Mouse (Mus musculus) stomach, embryonic 16.5 days (tissue): ENCODE results near the gene Sh3bgrl. TPM values are rescaled to one million over a fixed set of nuclear protein-coding genes. Genes with fewer than 3 reads are reported as not detected.

Source experiments
- ATAC-seq: fragments of 200-750 bp; cut with Nextera tagmentation; 2 replicates; pipeline ENCODE4 v1.8.0; 2017; ENCODE audit warnings: moderate number of reproducible peaks, moderate TSS enrichment; ENCODE audit not compliant: insufficient read depth, low FRiP score
- H3K27ac ChIP-seq: fragments of 300-500 bp; sonication (generic); 2 replicates; pipeline ENCODE4 v1.5.1; 2014; ENCODE audit warnings: low read length
- H3K27me3 ChIP-seq: fragments of 300-500 bp; sonication (generic); 2 replicates; pipeline ENCODE4 v1.6.1; 2014; ENCODE audit warnings: low read length, control low read depth, mixed read lengths; ENCODE audit not compliant: control insufficient read depth, insufficient read depth
- H3K36me3 ChIP-seq: fragments of 300-500 bp; sonication (generic); 2 replicates; pipeline ENCODE4 v1.6.1; 2014; ENCODE audit warnings: low read length; ENCODE audit not compliant: control insufficient read depth, insufficient read depth
- H3K4me1 ChIP-seq: fragments of 300-500 bp; sonication (generic); 2 replicates; pipeline ENCODE4 v1.6.1; 2014; ENCODE audit warnings: low read length, control low read depth, mixed read lengths; ENCODE audit not compliant: control insufficient read depth, insufficient read depth
- H3K4me2 ChIP-seq: fragments of 300-500 bp; sonication (generic); 2 replicates; pipeline ENCODE4 v1.6.1; 2014; ENCODE audit warnings: low read depth, low read length, mixed read lengths
- H3K4me3 ChIP-seq: fragments of 300-500 bp; sonication (generic); replicated peaks from 2 replicates; pipeline ENCODE4 v1.5.1; 2014; ENCODE audit warnings: mild to moderate bottlenecking, low read length
- H3K9ac ChIP-seq: fragments of 300-500 bp; sonication (generic); 2 replicates; pipeline ENCODE4 v1.6.1; 2014; ENCODE audit warnings: low read length
- H3K9me3 ChIP-seq: fragments of 300-500 bp; sonication (generic); replicated peaks from 2 replicates; pipeline ENCODE4 v1.6.1; 2016; ENCODE audit warnings: low read length, control low read depth; ENCODE audit not compliant: control insufficient read depth
- WGBS: fragments of 180-500 bp; shearing (Covaris S2); extraction: QIAGEN DNeasy Blood & Tissue Kit; methylation state at CpG from one replicate; pipeline ENCODE4 v1.1.7; 2014; 5-methylcytosine and 5-hydroxymethylcytosine counted together
- polyA plus RNA-seq: library from polyadenylated mRNA; unstranded; fragments of >200 nt; fragmentation: Nextera tagmentation; extraction: Ambion mirVana; gene quantifications from 2 replicates; pipeline ENCODE4 v1.2.1, GENCODE M21; 2015

The Sh3bgrl gene
- polyA plus RNA-seq, 1 experiment from 2014 or later: 141 TPM

- 56% methylated on average over 1 of the region's 1 CpGs for WGBS
- ATAC-seq: no peak
Observed at GRCm38 (mm10) chrX:109126847-109127246, 31.7 kb downstream of the Sh3bgrl start.

GRCm38 (mm10) chrX:109127551-109128088, 32.5 kb downstream of the Sh3bgrl start:
- Histone ChIP-seq H3K27me3 (no peaks in the 10 kb centered on the region), H3K4me3 (no peak overlapping the region), H3K9ac (no peak overlapping the region), H3K36me3 (no peaks in the 10 kb centered on the region), H3K4me2 (no peak overlapping the region), H3K9me3 (no peaks in the 10 kb centered on the region), H3K4me1 (0 out of 2 replicates have a peak, but pooled peaks cover 3% of the 10 kb centered on the region), H3K27ac (peak overlapping the region; percentile 14; the same call in 1 of the 2 replicates)
- peak; percentile 37; the same call in 1 of the 2 replicates for ATAC-seq
- WGBS: 28% methylated on average over 7 of the region's 7 CpGs

More at GRCm38 (mm10) chrX:109126847-109127246, 31.7 kb downstream of the Sh3bgrl start:
- Histone ChIP-seq H3K36me3 (no peaks in the 10 kb centered on the region), H3K4me3 (no peak overlapping the region), H3K27me3 (no peaks in the 10 kb centered on the region), H3K27ac (no peak overlapping the region), H3K4me2 (no peak overlapping the region), H3K4me1 (0 out of 2 replicates have a peak, but pooled peaks cover 5% of the 10 kb centered on the region), H3K9me3 (no peaks in the 10 kb centered on the region), H3K9ac (no peak overlapping the region)

GRCm38 (mm10) chrX:109130066-109130465, 34.9 kb downstream of the Sh3bgrl start:
- 82% methylated on average over 1 of the region's 1 CpGs for WGBS
- Histone ChIP-seq H3K9ac (no peak overlapping the region), H3K4me1 (0 out of 2 replicates have a peak, but pooled peaks cover 3% of the 10 kb centered on the region), H3K4me3 (no peak overlapping the region), H3K4me2 (no peak overlapping the region), H3K9me3 (no peaks in the 10 kb centered on the region), H3K27me3 (no peaks in the 10 kb centered on the region), H3K27ac (no peak overlapping the region), H3K36me3 (no peaks in the 10 kb centered on the region)
- no peak for ATAC-seq

GRCm38 (mm10) chrX:109131834-109132233, 36.7 kb downstream of the Sh3bgrl start:
- 0 out of 2 replicates have a peak, but pooled peaks cover 3% of the 10 kb centered on the region for H3K4me1 ChIP-seq
- H3K27ac ChIP-seq: no peak overlapping the region
- H3K36me3 ChIP-seq: no peaks in the 10 kb centered on the region
- H3K27me3 ChIP-seq: no peaks in the 10 kb centered on the region
- H3K9ac ChIP-seq: no peak overlapping the region
- WGBS: 69% methylated on average over 2 of the region's 2 CpGs
- H3K9me3 ChIP-seq: no peaks in the 10 kb centered on the region
- no peak overlapping the region for H3K4me2 ChIP-seq
- H3K4me3 ChIP-seq: no peak overlapping the region
- no peak for ATAC-seq

GRCm38 (mm10) chrX:109132463-109132862, 37.3 kb downstream of the Sh3bgrl start:
- Histone ChIP-seq H3K4me2 (no peak overlapping the region), H3K4me1 (0 out of 2 replicates have a peak, but pooled peaks cover 2% of the 10 kb centered on the region), H3K4me3 (no peak overlapping the region), H3K9me3 (no peaks in the 10 kb centered on the region), H3K27me3 (no peaks in the 10 kb centered on the region), H3K27ac (no peak overlapping the region), H3K36me3 (no peaks in the 10 kb centered on the region), H3K9ac (no peak overlapping the region)
- 88% methylated on average over 1 of the region's 1 CpGs for whole genome bisulfite sequencing
- ATAC-seq: no peak

GRCm38 (mm10) chrX:109133500-109133899, 38.3 kb downstream of the Sh3bgrl start:
- Histone ChIP-seq H3K9ac (no peak overlapping the region), H3K9me3 (no peaks in the 10 kb centered on the region), H3K36me3 (no peaks in the 10 kb centered on the region), H3K27ac (no peak overlapping the region), H3K4me3 (no peak overlapping the region), H3K27me3 (no peaks in the 10 kb centered on the region), H3K4me1 (no peaks in the 10 kb centered on the region), H3K4me2 (no peak overlapping the region)
- ATAC-seq: no peak
- 59% methylated on average over 2 of the region's 2 CpGs for WGBS

GRCm38 (mm10) chrX:109136306-109136705, 41.1 kb downstream of the Sh3bgrl start:
- no peaks in the 10 kb centered on the region for H3K4me1 ChIP-seq

GRCm38 (mm10) chrX:109136820-109137219, 41.7 kb downstream of the Sh3bgrl start:
- 57% methylated on average over 2 of the region's 2 CpGs for WGBS
- H3K9me3 ChIP-seq: no peaks in the 10 kb centered on the region
- H3K4me2 ChIP-seq: no peak overlapping the region
- ATAC-seq: no peak
- no peak overlapping the region for H3K4me3 ChIP-seq
- no peaks in the 10 kb centered on the region for H3K4me1 ChIP-seq
- H3K27ac ChIP-seq: no peak overlapping the region
- no peaks in the 10 kb centered on the region for H3K36me3 ChIP-seq
- H3K9ac ChIP-seq: no peak overlapping the region
- H3K27me3 ChIP-seq: no peaks in the 10 kb centered on the region

More at GRCm38 (mm10) chrX:109136306-109136705, 41.1 kb downstream of the Sh3bgrl start:
- H3K4me2 ChIP-seq: no peak overlapping the region
- H3K9me3 ChIP-seq: no peaks in the 10 kb centered on the region
- no peaks in the 10 kb centered on the region for H3K27me3 ChIP-seq
- H3K4me3 ChIP-seq: no peak overlapping the region
- ATAC-seq: no peak
- H3K9ac ChIP-seq: no peak overlapping the region
- H3K27ac ChIP-seq: no peak overlapping the region
- no peaks in the 10 kb centered on the region for H3K36me3 ChIP-seq

- Histone ChIP-seq H3K4me2 (no peak overlapping the region), H3K9me3 (no peaks in the 10 kb centered on the region), H3K27me3 (no peaks in the 10 kb centered on the region), H3K36me3 (no peaks in the 10 kb centered on the region), H3K4me1 (no peaks in the 10 kb centered on the region), H3K27ac (no peak overlapping the region), H3K4me3 (no peak overlapping the region), H3K9ac (no peak overlapping the region)
- WGBS: 41% methylated on average over 2 of the region's 2 CpGs
- no peak for ATAC-seq
Observed at GRCm38 (mm10) chrX:109137295-109137694, 42.1 kb downstream of the Sh3bgrl start.
